Mouse (Mus musculus) bone marrow, adult 2 months (tissue): ENCODE measurements around the gene Fam117a.

ENCODE experiments used
- CTCF ChIP-seq: fragments of 200-500 bp; IDR thresholded peaks from 2 replicates; pipeline ENCODE4 v1.5.1; 2011; ENCODE audit warnings: low read length, control low read depth; ENCODE audit not compliant: control insufficient read depth, insufficient read depth
- POLR2A ChIP-seq: fragments of 200-500 bp; IDR thresholded peaks from 2 replicates; pipeline ENCODE4 v1.6.1; 2011; ENCODE audit warnings: low read depth, mild to moderate bottlenecking, control low read depth, low read length, borderline replicate concordance; ENCODE audit not compliant: control insufficient read depth

GRCm38 (mm10) chr11:95384973-95385320 lies 48.1 kb downstream of the Fam117a start:
- TF ChIP-seq POLR2A (no peak), CTCF (no peak)
